Mouse (Mus musculus): ENCODE measurements around the gene Efcc1. TPM values are rescaled to one million over a fixed set of nuclear protein-coding genes. Genes with fewer than 3 reads are reported as not detected.

Gene Efcc1
- polyA plus RNA-seq, 1 experiment from 2014 or later: 0.80 TPM

GRCm38 (mm10) chr6:87730141-87730540, 528 bp upstream of the Efcc1 start:
- H3K4me2 ChIP-seq (ENCODE audit: low read depth, low read length): peak overlapping the region; percentile 85
- no peaks in the 10 kb centered on the region for H3K9me3 ChIP-seq (replicated peaks; ENCODE audit: control insufficient read depth, low read length)
- H3K36me3 ChIP-seq (ENCODE audit: control insufficient read depth, insufficient read depth): no peaks in the 10 kb centered on the region
- H3K4me3 ChIP-seq (ENCODE audit: low read length): peak overlapping the region; percentile 65
- no peak for ATAC-seq (replicated peaks; ENCODE audit: extremely low read depth, insufficient read depth, low FRiP score)
- WGBS: 19% methylated on average over 13 of the region's 13 CpGs
- peaks cover 43% of the 10 kb centered on the region for H3K27me3 ChIP-seq (ENCODE audit: control insufficient read depth, insufficient read depth, low read length)
- H3K4me1 ChIP-seq (ENCODE audit: control insufficient read depth, insufficient read depth, low read length): peaks cover 22% of the 10 kb centered on the region
- no peak overlapping the region for H3K9ac ChIP-seq (ENCODE audit: low read length)
- no peak overlapping the region for H3K27ac ChIP-seq (ENCODE audit: low read length)

GRCm38 (mm10) chr6:87731463-87732095, 910 bp downstream of the Efcc1 start:
- no peak for ATAC-seq (replicated peaks; ENCODE audit: extremely low read depth, insufficient read depth, low FRiP score)
- H3K36me3 ChIP-seq (ENCODE audit: control insufficient read depth, insufficient read depth): no peaks in the 10 kb centered on the region
- H3K27me3 ChIP-seq (ENCODE audit: control insufficient read depth, insufficient read depth, low read length): peaks cover 43% of the 10 kb centered on the region
- peak overlapping the region; percentile 64 for H3K9ac ChIP-seq (ENCODE audit: low read length)
- peak overlapping the region; percentile 65 for H3K4me3 ChIP-seq (ENCODE audit: low read length)
- H3K27ac ChIP-seq (ENCODE audit: low read length): no peak overlapping the region
- peaks cover 22% of the 10 kb centered on the region for H3K4me1 ChIP-seq (ENCODE audit: control insufficient read depth, insufficient read depth, low read length)
- H3K9me3 ChIP-seq (replicated peaks; ENCODE audit: control insufficient read depth, low read length): no peaks in the 10 kb centered on the region
- peak overlapping the region; percentile 85 for H3K4me2 ChIP-seq (ENCODE audit: low read depth, low read length)
- 4% methylated on average over 19 of the region's 19 CpGs for WGBS

GRCm38 (mm10) chr6:87732151-87733011, 1.7 kb downstream of the Efcc1 start:
- ATAC-seq (replicated peaks; ENCODE audit: extremely low read depth, insufficient read depth, low FRiP score): no peak
- H3K4me2 ChIP-seq (ENCODE audit: low read depth, low read length): peak overlapping the region; percentile 69
- no peak overlapping the region for H3K9ac ChIP-seq (ENCODE audit: low read length)
- H3K4me3 ChIP-seq (ENCODE audit: low read length): peak overlapping the region; percentile 47
- no peaks in the 10 kb centered on the region for H3K36me3 ChIP-seq (ENCODE audit: control insufficient read depth, insufficient read depth)
- H3K27me3 ChIP-seq (ENCODE audit: control insufficient read depth, insufficient read depth, low read length): peaks cover 43% of the 10 kb centered on the region
- no peak overlapping the region for H3K27ac ChIP-seq (ENCODE audit: low read length)
- H3K9me3 ChIP-seq (replicated peaks; ENCODE audit: control insufficient read depth, low read length): no peaks in the 10 kb centered on the region
- WGBS: 4% methylated on average over 51 of the region's 53 CpGs
- H3K4me1 ChIP-seq (ENCODE audit: control insufficient read depth, insufficient read depth, low read length): peaks cover 22% of the 10 kb centered on the region

- Histone ChIP-seq H3K9me3 (replicated peaks; ENCODE audit: control insufficient read depth, low read length) (no peaks in the 10 kb centered on the region), H3K9ac (ENCODE audit: low read length) (no peak overlapping the region), H3K27ac (ENCODE audit: low read length) (0 out of 2 replicates have a peak overlapping the region, but pooled peaks have one; percentile 43), H3K4me1 (ENCODE audit: control insufficient read depth, insufficient read depth, low read length) (peaks cover 22% of the 10 kb centered on the region), H3K4me2 (ENCODE audit: low read depth, low read length) (peak overlapping the region; percentile 69), H3K27me3 (ENCODE audit: control insufficient read depth, insufficient read depth, low read length) (peaks cover 43% of the 10 kb centered on the region), H3K4me3 (ENCODE audit: low read length) (peak overlapping the region; percentile 47), H3K36me3 (ENCODE audit: control insufficient read depth, insufficient read depth) (no peaks in the 10 kb centered on the region)
- peak; percentile 70 for ATAC-seq (replicated peaks; ENCODE audit: extremely low read depth, insufficient read depth, low FRiP score)
- WGBS: 27% methylated on average over 14 of the region's 14 CpGs
Measured at GRCm38 (mm10) chr6:87733131-87733930, 2.7 kb downstream of the Efcc1 start.

- H3K4me1 ChIP-seq (ENCODE audit: control insufficient read depth, insufficient read depth, low read length): peaks cover 22% of the 10 kb centered on the region
- ATAC-seq (replicated peaks; ENCODE audit: extremely low read depth, insufficient read depth, low FRiP score): no peak
- H3K27ac ChIP-seq (ENCODE audit: low read length): no peak overlapping the region
Measured at GRCm38 (mm10) chr6:87734136-87734535, 3.5 kb downstream of the Efcc1 start.

GRCm38 (mm10) chr6:87736923-87737322, 6.3 kb downstream of the Efcc1 start:
- Histone ChIP-seq H3K4me2 (ENCODE audit: low read depth, low read length) (no peak overlapping the region), H3K36me3 (ENCODE audit: control insufficient read depth, insufficient read depth) (no peaks in the 10 kb centered on the region), H3K4me3 (ENCODE audit: low read length) (no peak overlapping the region), H3K9ac (ENCODE audit: low read length) (no peak overlapping the region), H3K27me3 (ENCODE audit: control insufficient read depth, insufficient read depth, low read length) (peaks cover 12% of the 10 kb centered on the region), H3K27ac (ENCODE audit: low read length) (no peak overlapping the region), H3K9me3 (replicated peaks; ENCODE audit: control insufficient read depth, low read length) (no peaks in the 10 kb centered on the region), H3K4me1 (ENCODE audit: control insufficient read depth, insufficient read depth, low read length) (peaks cover 25% of the 10 kb centered on the region)
- WGBS: 61% methylated on average over 4 of the region's 4 CpGs
- ATAC-seq (replicated peaks; ENCODE audit: extremely low read depth, insufficient read depth, low FRiP score): no peak

More at GRCm38 (mm10) chr6:87734136-87734535, 3.5 kb downstream of the Efcc1 start:
- 65% methylated on average over 5 of the region's 5 CpGs for WGBS
- no peaks in the 10 kb centered on the region for H3K9me3 ChIP-seq (replicated peaks; ENCODE audit: control insufficient read depth, low read length)
- H3K27me3 ChIP-seq (ENCODE audit: control insufficient read depth, insufficient read depth, low read length): peaks cover 40% of the 10 kb centered on the region
- no peaks in the 10 kb centered on the region for H3K36me3 ChIP-seq (ENCODE audit: control insufficient read depth, insufficient read depth)
- H3K9ac ChIP-seq (ENCODE audit: low read length): no peak overlapping the region
- H3K4me2 ChIP-seq (ENCODE audit: low read depth, low read length): no peak overlapping the region
- H3K4me3 ChIP-seq (ENCODE audit: low read length): no peak overlapping the region

- no peak overlapping the region for H3K9ac ChIP-seq (ENCODE audit: low read length)
Measured at GRCm38 (mm10) chr6:87737921-87738626, 7.4 kb downstream of the Efcc1 start.

GRCm38 (mm10) chr6:87739898-87740297, 9.2 kb downstream of the Efcc1 start:
- Histone ChIP-seq H3K27ac (ENCODE audit: low read length) (peak overlapping the region; percentile 52; the same call in 1 of the 2 replicates), H3K27me3 (ENCODE audit: control insufficient read depth, insufficient read depth, low read length) (no peaks in the 10 kb centered on the region), H3K9me3 (replicated peaks; ENCODE audit: control insufficient read depth, low read length) (no peaks in the 10 kb centered on the region), H3K4me1 (ENCODE audit: control insufficient read depth, insufficient read depth, low read length) (peaks cover 6% of the 10 kb centered on the region; the same call in 1 of the 2 replicates), H3K4me3 (ENCODE audit: low read length) (no peak overlapping the region), H3K36me3 (ENCODE audit: control insufficient read depth, insufficient read depth) (no peaks in the 10 kb centered on the region), H3K4me2 (ENCODE audit: low read depth, low read length) (no peak overlapping the region), H3K9ac (ENCODE audit: low read length) (no peak overlapping the region)
- 0 out of 2 replicates have a peak, but pooled peaks have one; percentile 7 for ATAC-seq (replicated peaks; ENCODE audit: extremely low read depth, insufficient read depth, low FRiP score)
- WGBS: 30% methylated on average over 6 of the region's 6 CpGs

More at GRCm38 (mm10) chr6:87737921-87738626, 7.4 kb downstream of the Efcc1 start:
- no peak overlapping the region for H3K27ac ChIP-seq (ENCODE audit: low read length)
- no peak overlapping the region for H3K4me2 ChIP-seq (ENCODE audit: low read depth, low read length)
- H3K4me1 ChIP-seq (ENCODE audit: control insufficient read depth, insufficient read depth, low read length): peaks cover 17% of the 10 kb centered on the region
- no peaks in the 10 kb centered on the region for H3K36me3 ChIP-seq (ENCODE audit: control insufficient read depth, insufficient read depth)
- no peaks in the 10 kb centered on the region for H3K9me3 ChIP-seq (replicated peaks; ENCODE audit: control insufficient read depth, low read length)
- no peak for ATAC-seq (replicated peaks; ENCODE audit: extremely low read depth, insufficient read depth, low FRiP score)
- no peak overlapping the region for H3K4me3 ChIP-seq (ENCODE audit: low read length)
- WGBS: 80% methylated on average over 4 of the region's 4 CpGs
- 0 out of 2 replicates have a peak, but pooled peaks cover 4% of the 10 kb centered on the region for H3K27me3 ChIP-seq (ENCODE audit: control insufficient read depth, insufficient read depth, low read length)

All from heart, embryonic 16.5 days (tissue).